Mouse (Mus musculus) mature B cell (primary cell): Measurements from ENCODE around the gene Phc1.
"Not testable (repeated sequence)": the region's sequence is repeated elsewhere in the genome, so short reads cannot be mapped to it uniquely, and the experiment has no call there.

Source experiments
- in situ Hi-C: fragments of 300-500 bp; cut with MboI; formaldehyde crosslinking; loops from 2 replicates; pipeline ENCODE4 v1.14.3; 2019

Phc1 gene

GRCm38 (mm10) chr6:122340349-122341000 is at the start of gene Phc1:
Phc1 (minus strand) TSS chr6:122340561.
- in situ Hi-C loops: no loop called here

- in situ Hi-C loops: not testable (repeated sequence)
Observed at GRCm38 (mm10) chr6:122389986-122390385, 49.6 kb upstream of the Phc1 start.

GRCm38 (mm10) chr6:122387177-122388028 is 47.0 kb upstream of the Phc1 start:
- in situ Hi-C loops: not testable (repeated sequence)

GRCm38 (mm10) chr6:122385724-122386123 is 45.4 kb upstream of the Phc1 start:
- in situ Hi-C loops: no loop called here

GRCm38 (mm10) chr6:122384886-122385285 is 44.5 kb upstream of the Phc1 start:
- in situ Hi-C loops: no loop called here

GRCm38 (mm10) chr6:122383211-122383610 is 42.9 kb upstream of the Phc1 start:
- in situ Hi-C loops: no loop called here

GRCm38 (mm10) chr6:122382046-122382445 is 41.7 kb upstream of the Phc1 start:
- in situ Hi-C loops: no loop called here

- in situ Hi-C loops: no loop called here
Observed at GRCm38 (mm10) chr6:122368245-122368644, 27.9 kb upstream of the Phc1 start.

GRCm38 (mm10) chr6:122366976-122367375 is 26.6 kb upstream of the Phc1 start:
- in situ Hi-C loops: no loop called here

GRCm38 (mm10) chr6:122366287-122366686 is 25.9 kb upstream of the Phc1 start:
- in situ Hi-C loops: no loop called here

GRCm38 (mm10) chr6:122365706-122366105 is 25.3 kb upstream of the Phc1 start:
- in situ Hi-C loops: no loop called here

GRCm38 (mm10) chr6:122357089-122357488 is 16.7 kb upstream of the Phc1 start:
- in situ Hi-C loops: no loop called here

GRCm38 (mm10) chr6:122355909-122356308 is 15.5 kb upstream of the Phc1 start:
- in situ Hi-C loops: no loop called here

- in situ Hi-C loops: not testable (repeated sequence)
Observed at GRCm38 (mm10) chr6:122347326-122347725, 7.0 kb upstream of the Phc1 start.

GRCm38 (mm10) chr6:122346399-122346798 is 6.0 kb upstream of the Phc1 start:
- in situ Hi-C loops: no loop called here

GRCm38 (mm10) chr6:122345731-122346130 is 5.4 kb upstream of the Phc1 start:
- in situ Hi-C loops: no loop called here

- in situ Hi-C loops: no loop called here
Observed at GRCm38 (mm10) chr6:122344386-122345116, 4.2 kb upstream of the Phc1 start.

GRCm38 (mm10) chr6:122343719-122344118 is 3.4 kb upstream of the Phc1 start:
- in situ Hi-C loops: no loop called here

- in situ Hi-C loops: no loop called here
Observed at GRCm38 (mm10) chr6:122342125-122342524, 1.8 kb upstream of the Phc1 start.

- in situ Hi-C loops: no loop called here
Observed at GRCm38 (mm10) chr6:122341038-122341810, 863 bp upstream of the Phc1 start.

GRCm38 (mm10) chr6:122339648-122340341 is 566 bp downstream of the Phc1 start:
- in situ Hi-C loops: no loop called here
